Mouse (Mus musculus) frontal cortex, postnatal 36 days (tissue): ENCODE data around the gene Avp.
"Not testable (repeated sequence)": the region's sequence is repeated elsewhere in the genome, so short reads cannot be mapped to it uniquely, and the experiment has no call there.

Experiments
- DNase-seq, 2 experiments: peaks; one replicate each; pipeline ENCODE4 v3.0.0; 2022; ENCODE audit warnings: low spot score in 2 of 2

The Avp gene

DNA sequence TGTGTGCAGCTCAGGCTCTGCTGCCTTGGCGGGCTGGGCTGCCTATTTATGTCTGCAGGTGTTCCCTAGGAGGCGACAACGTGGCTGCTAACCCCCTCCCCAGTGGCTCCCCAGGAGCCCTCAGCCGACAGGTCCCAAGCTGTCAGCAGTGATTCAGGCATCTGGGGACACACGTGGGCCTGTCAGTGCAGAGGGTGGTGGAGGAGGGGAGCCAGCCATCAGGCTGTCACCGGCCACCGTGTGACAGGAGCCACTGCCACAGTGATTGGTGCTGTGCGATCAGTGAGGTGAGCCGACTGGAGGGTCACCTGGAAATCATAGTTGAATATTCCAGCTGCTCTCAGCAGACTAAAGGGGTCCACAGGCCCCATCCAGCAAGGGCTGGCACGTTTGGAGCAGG lies at the start of gene Avp:
Gene Avp, minus strand, starts transcription at position 3 of the 400 bp plus-strand sequence.
- no peak for DNase-seq

DNA sequence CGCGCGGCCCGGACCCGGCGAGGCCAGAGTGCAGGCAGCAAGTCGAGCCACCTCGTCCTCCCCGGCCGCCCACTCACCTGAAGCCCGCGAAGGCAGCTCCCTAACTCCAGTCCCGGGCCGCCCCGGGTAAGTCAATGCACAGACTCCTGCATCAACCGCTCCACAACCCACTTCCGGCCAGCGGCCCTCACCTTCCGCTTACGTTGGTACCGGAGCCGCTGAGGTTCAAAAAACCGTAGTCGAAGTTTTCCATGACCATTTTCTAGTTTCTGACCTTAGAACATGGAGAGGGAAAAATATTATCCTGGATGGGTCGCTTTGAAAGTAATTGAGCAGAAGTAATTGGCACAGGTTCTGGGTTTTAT lies 47.5 kb upstream of the Avp start, which contains the start of the genes Fastkd5 and Ubox5:
Gene Fastkd5, minus strand, starts transcription at position 189 of the 365 bp plus-strand sequence.
Gene Ubox5, minus strand, starts transcription at position 200 of the 365 bp plus-strand sequence.
- peak; percentile 92 to 93 for DNase-seq

DNA sequence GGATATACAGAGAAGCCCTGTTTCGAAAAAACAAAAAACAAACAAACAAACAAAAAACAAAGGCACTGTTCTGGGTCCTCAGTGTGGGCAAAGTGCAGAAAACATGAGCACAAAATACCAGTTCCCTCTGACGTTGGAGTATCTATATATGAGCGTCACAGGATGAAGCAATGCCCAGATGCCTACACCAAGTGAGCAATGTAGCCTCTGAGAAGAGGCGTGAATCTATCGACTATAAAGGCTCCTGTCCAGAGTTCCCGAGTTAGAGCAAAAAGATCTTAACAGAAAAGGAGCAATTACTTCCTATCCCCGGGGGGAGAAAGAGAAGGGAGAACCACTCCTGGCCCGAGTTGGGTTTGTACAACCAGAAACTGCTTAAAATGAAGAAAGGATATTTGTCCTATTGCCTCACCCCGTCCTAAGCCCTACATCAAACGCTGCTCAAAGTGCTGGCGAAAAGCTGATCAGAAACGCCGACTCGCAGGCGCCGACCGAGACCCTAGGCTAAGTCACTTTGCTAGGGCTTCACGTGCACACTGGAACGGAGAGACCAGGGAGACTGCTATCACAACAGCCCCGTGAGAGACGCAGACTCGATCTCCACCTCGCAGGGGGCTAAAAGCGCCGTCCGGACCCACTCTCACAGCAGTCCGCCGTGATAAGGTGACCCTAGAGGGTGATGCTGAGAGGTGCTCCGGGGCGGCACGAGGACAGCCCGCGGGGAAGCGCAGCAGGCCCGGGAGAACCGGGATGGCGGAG lies 46.9 kb upstream of the Avp start:
- DNase-seq, result no peak

DNA sequence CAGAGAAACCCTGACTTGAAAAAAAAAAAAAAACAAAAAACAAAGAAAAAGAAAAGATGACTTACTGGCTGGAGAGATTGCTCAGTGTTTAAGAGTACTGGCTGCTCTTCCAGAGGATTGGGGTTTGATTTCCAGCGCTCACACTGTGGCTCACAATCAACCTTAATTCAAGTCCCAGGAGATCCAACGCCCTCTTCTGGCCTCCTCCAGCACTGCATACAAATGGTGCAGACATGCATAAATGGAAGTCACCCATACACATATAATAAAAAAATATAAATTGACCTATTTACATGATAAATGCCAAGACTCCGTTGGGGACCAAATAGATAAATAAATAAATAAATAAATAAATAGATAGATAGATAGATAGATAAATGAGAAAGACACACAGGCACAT lies 46.1 kb upstream of the Avp start:
- no peak for DNase-seq

DNA sequence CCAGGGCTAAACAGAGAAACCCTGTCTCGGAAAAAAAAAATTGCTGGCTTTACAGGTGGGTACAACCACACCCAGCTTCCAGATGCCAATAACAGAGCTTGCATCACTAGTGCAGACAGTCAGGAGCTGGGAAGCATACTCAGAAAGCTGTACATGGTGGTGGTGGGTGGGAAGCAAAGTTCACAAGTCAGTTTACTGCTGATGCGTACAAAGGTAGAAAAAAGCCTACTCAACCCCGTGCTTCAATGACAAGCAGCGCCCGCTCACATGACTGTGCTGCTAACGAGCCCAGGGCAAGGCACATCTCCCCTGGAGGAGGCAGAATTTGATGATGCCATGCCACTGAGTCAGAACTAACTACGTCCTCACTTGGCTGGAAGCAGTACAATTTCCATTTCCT lies 36.6 kb upstream of the Avp start:
- no peak for DNase-seq

DNA sequence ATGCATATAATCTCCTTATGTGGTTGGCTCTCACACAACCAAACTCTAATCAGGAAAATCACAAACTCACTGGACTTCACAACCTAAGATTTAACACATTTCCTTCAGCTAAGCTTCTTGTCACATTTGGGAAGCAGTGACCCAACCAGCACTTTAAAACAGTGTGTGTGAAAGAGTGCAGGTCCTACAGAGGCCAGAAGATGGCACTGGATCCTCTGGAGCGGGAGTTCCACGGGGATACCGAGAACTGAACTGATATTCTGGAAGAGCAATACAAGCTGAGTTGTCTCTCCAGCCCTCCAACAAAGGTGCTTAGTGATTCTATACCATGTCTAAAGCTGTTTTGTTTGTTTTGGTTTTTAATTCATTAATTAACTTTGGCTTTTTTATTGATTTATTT lies 30.7 kb upstream of the Avp start:
- DNase-seq, result no peak

DNA sequence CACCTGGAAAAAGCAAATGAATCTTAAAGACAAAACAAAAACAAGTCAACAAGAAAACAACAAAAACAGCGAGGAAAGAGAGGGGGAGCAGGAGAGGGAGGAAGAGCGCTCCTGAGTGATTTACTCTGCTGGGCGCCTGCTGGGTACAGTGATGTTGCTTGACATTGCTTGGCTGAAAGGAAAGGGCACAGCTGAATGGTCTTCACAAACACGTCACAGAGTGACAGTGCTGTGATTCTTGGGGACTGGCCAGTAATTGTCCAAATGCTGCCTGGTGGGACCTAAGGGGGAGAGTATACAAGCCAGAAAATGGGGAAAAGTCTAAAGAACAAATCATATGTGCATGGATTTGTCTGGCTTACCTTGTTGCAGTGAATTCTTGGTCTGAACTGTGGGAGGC lies 19.8 kb upstream of the Avp start:
- no peak for DNase-seq

DNA sequence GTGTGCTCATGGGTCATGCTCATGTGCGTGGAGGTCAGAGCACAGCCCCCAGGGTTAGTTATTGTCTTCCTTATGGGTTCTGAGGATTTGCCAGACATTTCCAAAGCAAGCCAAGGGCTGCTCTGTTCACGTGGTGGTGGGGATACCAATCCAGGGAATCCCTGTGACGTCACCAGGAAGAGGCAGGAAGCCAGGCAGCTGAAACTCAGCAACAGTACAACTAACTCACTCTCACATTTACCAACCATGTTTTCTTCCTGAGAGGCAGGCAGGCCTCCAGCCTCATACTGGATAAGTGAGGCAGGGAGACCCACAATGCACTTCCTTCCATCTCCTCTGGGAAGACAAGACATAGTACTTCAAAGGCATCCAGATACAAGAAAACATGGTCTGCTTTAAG lies 16.0 kb upstream of the Avp start:
- no peak for DNase-seq

DNA sequence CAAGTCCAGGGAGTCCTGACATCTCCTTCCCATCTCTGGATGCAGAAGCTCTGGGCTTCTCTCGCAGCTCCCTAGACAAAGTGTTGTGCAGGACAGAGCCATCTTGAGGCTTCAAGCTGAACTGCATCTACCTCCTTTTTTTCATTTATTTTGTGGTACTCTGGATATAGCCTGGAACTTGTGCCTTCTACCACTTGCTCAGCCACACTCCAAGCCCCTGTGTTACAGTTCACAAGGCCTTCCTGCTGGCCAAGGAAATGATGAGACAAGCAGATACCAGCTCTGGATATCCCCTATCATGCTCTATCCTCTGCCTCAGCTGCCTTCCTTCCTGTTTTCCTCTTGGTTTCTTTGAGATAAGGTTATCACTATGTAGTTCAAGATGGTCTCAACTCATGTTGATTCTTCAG lies 15.3 kb upstream of the Avp start:
- DNase-seq, result peak in 1 of 2 experiments; percentile 66

DNA sequence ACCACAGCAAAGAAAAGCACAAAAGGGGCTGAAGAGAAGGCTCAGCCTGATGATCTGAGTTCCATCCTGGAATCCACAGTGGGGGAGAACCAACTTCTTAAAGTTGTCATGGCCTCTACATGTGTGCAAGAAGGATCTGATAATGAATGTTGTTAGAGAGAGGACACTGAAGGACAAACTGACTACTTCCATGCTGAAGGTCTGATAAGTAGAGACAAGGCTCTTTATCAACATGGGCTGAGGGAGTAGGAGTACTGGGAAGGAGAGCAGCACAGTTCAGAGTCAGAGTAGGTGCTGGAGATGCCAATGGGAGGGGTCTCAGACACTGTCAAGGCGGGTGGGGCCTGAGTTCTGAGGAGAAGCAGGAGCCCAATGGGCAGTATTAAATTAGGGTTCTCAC lies 13.2 kb upstream of the Avp start:
- DNase-seq, result no peak

DNA sequence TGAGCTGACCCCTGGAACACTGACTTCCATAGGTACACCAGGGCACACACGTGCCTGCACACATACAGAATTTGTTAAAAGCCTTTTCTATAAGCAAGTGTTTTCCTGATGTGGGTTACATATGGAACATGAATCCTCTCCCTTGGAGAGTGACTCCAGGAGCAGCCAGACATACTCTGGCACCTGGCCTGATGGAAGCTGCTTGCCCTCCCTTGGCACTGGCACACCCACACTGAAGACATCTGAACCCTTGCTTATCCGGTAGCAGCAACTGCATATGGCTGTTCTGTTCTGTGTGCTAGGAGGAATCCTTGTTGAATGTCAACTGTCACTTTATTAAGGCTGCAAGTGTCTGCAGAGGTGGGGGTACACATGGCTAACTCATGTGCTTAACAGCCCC lies 8.7 kb upstream of the Avp start:
- DNase-seq, result no peak

DNA sequence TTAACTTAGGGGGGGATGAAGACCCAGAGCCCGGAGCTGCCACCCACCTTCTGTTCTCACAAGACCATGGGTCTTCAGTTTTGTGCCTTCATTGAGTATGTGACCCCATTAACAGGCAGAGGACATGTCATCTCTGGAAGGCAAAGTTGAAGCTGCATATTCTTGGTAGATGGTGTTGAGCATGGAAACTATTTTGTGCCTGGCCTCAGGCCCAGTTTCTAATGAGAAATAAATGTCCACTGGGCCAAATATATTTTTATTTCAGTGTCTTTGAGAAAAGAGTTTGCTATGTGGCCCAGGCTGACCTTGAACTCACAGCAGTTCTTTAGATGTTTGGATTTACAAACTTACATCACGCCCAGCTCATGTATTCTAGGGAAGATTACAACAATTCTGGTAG lies 7.4 kb upstream of the Avp start:
- no peak for DNase-seq

DNA sequence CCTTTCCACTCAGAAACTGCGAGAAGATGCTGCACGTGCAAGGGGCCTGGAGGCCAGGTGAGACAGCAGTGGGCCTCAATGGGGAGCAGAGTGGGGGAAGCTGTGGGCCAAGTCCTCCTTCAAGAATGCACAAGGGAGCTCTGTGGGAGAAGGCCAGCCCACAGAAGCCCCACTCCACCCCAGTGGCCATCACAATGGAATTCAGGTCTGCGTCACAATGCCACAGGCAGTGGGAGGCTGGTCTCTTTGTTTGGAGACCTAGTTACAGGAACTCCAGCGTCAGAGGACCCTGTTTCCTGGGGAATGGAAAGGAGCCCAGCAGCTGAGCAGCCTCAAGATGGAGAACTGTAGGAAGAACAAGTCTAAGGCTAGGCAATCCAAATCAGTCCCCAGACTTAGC lies 6.8 kb upstream of the Avp start:
- DNase-seq, result no peak

DNA sequence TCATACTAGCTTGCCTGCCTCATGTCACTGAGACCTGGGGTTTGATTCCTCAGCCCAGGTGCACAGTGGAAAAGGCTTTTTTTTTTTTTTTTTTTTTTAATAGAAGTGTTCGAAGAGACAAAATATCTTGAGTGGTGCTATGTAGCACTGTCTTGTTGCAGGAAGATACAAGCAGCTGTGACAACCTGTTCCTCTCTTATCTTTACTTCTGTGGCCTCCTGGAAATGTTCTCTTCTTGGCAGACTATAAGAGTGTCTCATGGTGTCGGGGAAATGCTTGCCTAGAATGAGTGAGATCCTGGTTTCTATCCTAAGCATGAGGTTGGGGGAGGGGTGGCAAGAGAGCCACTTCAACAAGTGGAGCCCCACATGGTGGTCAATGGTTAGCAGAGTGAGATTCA lies 6.0 kb upstream of the Avp start:
- DNase-seq, result no peak

DNA sequence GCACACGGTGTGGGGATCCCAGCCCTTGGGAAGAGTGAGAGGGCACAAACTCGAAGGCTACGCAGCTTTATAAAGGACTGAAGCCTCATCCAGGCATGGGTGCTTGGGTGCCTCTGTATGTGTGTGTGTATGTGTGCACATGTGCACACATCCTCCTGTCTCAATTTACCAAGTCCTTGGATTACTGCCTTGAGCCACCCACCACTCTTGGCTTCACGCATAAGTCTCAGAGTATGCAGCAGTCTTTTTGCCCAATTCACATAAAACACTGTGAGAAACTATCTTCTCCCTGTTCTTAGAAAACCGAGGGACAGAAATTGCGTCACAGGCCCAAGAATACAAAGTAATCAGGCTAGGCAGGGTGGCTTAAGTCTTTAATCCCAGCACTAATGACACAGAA lies 3.7 kb upstream of the Avp start:
- peak in 1 of 2 experiments; percentile 75 for DNase-seq

DNA sequence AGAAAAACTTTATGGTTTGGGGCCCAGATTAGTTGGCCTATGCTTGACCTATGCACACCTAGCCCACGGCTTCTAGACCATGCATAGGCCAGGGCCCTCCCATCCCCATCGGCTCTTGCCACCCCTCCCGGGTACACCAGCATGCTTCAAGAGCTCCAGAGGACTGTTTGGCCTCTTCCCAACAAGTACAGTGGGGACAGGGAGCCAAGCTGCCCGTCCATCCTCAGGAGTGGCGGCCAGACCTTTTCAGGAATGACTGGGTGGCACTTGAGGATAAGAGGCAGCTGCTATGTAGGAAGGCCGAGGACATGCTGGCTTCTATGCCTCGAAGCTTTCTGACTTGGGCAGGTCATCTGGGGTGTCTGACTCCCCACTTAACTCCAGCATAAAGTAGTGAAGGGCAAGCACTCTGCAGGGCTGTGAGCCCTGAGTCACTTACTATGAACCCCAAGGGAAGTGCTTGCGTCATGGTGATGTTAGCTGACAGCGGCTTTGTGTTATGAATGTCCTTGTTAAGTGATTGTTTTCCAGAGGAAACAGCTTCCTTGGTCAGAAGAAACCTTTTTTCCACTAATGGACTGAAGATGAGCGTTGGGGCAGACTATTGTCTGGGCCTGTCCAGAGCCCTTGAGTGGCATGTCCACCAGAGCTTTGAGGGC lies 1.7 kb upstream of the Avp start:
- DNase-seq, result no peak

DNA sequence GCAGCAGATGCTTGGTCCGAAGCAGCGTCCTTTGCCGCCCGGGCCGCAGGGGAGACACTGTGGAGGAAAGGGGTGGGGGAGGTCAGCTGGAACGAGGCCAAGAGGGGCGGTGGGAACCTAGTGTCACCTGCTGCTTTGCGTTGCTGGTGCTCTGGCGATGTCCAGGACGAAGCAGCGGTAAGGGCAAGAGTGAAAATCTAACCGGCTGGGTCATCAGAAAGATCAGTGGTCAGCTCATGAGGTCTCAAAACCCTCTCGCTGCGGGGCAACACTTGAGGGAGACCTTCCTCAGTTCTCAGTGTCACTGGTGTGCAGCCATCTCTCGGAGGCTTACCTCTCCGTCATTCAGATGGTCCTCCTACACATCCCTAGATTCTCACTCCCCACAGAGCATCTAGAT lies 1.2 kb downstream of the Avp start:
- DNase-seq, result no peak

DNA sequence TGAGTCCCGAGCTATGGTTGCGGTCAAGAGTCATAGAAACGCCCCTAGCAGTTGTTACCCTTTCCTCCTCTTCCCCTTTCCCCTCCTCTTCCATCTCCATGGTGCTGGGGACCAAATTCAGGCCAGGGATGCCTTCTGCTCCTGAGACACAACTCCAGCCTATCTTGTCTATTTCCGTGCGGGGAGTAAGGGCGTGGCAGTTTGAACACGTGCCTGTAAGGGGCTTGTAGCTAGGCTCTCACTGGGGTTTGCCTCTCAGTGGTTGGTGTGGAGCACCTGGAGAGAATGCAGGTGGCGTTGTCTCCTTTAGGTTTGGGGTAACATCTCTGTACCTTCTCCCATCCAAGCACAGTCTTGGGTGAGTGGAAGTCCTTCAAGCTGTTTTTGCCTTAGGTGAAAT lies 2.6 kb downstream of the Avp start:
- no peak for DNase-seq

DNA sequence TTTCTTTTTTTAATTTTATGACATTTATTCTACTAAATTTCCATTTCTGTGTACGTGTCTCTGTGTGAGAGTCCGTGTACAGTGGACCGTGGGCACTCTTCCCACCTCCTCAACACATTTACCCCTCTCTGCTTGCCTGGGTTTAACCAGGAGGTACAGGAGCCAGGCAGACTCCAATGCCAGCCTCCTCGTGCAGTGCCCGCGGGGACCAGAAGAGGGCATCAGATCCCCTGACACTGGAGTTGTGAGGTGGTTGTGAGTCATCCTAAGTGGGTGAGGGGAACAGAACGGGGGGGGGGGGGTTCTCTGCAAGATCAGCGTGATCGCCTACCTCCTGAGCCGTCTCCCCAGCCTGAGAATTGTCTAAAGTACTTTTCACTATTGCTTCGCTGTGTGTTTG lies 4.2 kb downstream of the Avp start:
- peak; percentile 70 to 74 for DNase-seq

DNA sequence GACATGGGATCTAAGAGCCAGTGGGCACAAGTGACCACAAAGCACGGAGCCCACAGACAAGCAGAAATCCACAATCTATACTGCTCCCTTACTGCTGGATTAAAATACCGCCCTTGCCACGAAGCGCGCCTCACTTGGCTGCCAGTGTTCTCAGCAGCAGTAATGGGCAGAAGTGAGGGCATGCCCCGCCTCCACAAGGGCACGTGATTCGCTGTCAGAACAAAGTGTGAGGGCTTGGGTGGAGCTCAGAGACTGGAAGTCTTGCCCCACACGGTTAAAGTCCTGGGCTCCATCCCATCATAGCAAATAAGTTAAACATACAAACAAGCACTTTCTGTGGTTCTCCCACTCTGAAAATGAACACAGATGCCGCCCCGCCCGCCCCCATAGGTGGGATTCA lies 4.7 kb downstream of the Avp start:
- no peak for DNase-seq

DNA sequence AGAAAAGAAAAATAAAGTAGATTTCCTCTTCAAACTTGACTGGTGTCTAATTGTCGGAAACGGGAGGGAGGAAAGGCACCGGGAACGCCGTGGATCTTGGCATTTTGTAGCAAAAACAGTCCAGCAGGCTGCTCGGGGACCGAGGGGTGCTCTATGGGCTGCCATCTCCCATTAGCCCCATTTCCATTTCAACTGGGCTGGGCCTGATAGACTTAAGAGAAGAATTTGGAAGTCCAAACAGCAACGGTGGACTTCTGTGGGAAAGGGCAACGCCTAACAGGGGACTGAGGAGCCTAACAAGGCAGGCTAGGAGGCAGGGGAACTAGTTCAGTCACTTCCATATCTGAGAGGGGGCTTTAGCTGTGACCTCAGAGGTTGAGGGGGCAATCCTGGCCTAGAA lies 5.3 kb downstream of the Avp start:
- DNase-seq, result no peak

DNA sequence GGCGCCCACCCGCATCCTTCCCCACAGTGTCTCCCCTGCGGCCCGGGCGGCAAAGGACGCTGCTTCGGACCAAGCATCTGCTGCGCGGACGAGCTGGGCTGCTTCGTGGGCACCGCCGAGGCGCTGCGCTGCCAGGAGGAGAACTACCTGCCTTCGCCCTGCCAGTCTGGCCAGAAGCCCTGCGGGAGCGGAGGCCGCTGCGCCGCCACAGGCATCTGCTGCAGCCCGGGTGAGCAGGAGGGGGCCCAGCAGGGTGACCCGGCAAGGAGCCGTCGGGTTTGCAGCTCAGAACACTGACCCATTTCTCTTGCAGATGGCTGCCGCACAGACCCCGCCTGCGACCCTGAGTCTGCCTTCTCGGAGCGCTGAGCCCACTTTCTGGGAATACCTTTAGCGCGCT lies 5.8 kb downstream of the Avp start:
- not testable (repeated sequence) for DNase-seq

DNA sequence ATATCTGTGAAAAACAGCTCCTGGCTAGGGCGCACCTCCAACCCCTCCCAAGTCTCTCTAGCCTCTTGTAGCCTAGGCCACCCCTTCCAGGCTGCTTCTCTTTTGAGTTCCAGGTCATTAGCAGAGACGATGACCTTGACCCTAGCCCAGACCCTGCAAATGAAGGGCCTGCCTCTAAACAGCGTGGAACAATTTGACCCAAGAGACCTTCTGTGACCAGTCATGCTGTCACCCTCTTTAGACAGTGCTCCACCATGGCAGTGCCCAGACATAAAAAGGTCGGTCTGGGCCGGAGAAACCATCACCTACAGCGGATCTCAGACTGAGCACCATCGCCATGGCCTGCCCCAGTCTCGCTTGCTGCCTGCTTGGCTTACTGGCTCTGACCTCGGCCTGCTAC lies 6.5 kb downstream of the Avp start, which contains the start of gene Oxt:
Gene Oxt, plus strand, starts transcription at position 301 of the 400 bp plus-strand sequence.
- DNase-seq, result no peak
